Mouse (Mus musculus): ENCODE data around the gene AC109138.7.
A peak's percentile ranks its signal among the peaks of the same experiment; 100 is the strongest.
"Not testable (repeated sequence)": the region's sequence is repeated elsewhere in the genome, so short reads cannot be mapped to it uniquely, and the experiment has no call there.

Gene AC109138.7

DNA sequence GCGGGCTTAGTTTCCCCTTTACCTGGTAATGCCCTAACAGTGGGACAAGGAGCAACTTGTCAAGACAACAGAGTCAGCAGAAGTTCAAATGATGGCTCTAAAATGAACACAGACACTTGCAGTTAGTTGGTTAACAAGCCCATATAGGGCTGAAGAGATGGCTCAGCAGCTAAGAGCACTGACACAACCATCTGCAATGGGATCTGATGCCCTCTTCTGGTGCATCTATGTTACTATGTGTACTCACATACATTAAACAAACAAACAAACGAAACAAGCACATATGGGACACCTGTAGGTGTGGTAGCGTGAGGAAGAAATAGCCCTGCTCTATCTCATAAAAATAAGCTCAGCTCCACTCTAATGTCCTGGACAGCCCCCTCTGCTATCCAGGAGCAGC lies 28.3 kb downstream of the AC109138.7 start:
- no peak for DNase-seq (ENCODE audit: extremely low spot score, low read depth, low spot score)

DNA sequence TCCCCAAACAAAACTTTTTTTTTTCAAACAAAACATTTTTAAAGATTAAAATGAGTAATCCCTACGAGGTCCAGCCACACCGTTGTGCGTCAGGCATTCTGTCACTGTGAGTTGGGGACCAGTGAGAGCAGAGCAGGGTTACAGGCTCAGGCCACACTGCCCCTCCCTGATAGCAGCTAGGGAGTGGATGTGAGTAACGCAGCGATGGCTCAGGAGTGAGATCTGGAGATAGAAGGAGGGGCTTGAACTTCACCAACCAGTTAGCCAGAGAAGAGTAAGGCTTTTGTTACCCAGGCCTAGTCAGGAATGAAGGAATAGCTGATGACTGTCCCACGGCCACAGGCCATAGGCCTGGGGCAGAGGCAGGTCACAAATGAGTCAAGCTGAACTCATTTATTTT lies 30.6 kb downstream of the AC109138.7 start:
- no peak for DNase-seq (ENCODE audit: extremely low spot score, low read depth, low spot score)

DNA sequence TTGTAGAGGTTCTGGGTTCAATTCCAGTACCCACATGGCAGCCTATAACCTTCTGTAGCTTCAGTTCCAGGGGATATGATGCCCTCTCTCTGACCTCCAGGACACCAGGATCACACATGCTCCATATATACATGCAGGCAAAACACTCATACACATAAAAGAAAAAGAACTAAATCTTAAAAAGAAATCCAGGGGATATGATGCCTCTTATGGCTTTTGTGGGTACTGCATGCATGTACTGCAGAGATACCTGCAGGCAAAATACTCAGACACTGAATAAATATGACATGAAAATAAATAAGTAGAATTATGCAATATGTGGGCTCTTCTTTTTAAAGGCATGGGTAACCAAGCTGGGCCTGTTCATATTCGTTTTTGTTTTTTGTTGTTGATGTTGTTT lies 32.9 kb downstream of the AC109138.7 start:
- DNase-seq (ENCODE audit: extremely low spot score, low read depth, low spot score) = no peak

DNA sequence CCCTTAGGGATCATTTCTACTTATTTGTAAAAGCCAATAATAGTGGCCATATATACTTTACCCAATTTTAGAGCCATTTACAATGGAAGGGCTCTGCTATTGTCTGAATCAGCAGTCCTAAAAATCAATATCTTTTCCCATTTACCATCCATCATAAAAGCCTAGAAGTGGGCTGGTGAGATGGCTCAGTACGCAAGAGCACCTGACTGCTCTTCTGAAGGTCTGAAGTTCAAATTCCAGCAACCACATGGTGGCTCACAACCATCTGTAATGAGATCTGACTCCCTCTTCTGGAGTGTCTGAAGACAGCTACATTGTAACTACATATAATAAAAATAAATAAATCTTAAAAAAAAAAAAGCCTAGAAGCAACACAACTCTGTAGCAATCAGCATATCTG lies 34.5 kb downstream of the AC109138.7 start:
- not testable (repeated sequence) for DNase-seq (ENCODE audit: extremely low spot score, low read depth, low spot score)

DNA sequence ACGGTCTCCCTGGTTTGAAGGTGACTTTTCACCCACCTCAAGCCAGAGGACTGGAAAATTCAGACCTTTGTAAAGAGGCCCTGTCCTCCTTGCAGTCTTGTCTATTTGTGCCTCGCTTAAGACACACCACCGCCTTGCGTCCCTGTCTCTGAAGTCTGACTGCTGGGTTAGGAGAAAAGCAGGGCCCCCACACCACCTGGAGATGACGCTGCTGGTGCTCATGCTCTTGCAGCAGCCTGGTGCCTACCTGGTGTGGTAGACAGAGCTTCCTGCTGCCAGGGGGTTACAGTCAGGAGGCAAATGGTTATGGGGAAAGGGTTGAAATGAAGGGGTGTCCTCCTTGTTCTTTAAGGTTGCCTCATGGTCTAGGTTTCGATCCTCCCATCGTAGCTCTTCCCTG lies 40.1 kb downstream of the AC109138.7 start:
- no peak for DNase-seq (ENCODE audit: extremely low spot score, low read depth, low spot score)

DNA sequence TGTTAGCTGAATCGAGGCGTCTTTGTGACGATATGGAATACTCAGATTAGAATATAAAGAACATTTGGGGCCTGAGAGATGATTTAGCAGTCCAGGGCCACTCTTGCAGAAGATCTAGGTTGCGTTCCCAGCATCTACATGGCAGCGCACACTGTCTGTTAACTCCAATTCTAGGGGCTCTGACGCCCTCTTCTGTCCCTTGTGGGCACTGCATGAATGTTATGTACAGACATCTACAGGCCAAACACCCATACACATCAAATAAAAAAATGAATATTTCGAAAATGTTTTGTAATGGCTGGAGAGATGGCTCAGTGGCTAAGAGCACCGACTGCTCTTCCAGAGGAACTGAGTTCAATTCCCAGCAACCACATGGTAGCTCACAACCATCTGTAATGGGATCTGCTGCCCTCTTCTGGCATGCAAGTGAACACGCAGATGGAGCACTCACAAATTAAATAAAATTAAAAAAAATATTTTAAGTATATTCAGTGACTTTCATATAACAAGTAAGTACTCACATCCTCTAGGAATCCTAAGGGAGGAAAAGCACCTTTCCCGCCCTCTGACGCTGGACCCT lies 41.5 kb downstream of the AC109138.7 start:
- DNase-seq (ENCODE audit: extremely low spot score, low read depth, low spot score) = no peak

DNA sequence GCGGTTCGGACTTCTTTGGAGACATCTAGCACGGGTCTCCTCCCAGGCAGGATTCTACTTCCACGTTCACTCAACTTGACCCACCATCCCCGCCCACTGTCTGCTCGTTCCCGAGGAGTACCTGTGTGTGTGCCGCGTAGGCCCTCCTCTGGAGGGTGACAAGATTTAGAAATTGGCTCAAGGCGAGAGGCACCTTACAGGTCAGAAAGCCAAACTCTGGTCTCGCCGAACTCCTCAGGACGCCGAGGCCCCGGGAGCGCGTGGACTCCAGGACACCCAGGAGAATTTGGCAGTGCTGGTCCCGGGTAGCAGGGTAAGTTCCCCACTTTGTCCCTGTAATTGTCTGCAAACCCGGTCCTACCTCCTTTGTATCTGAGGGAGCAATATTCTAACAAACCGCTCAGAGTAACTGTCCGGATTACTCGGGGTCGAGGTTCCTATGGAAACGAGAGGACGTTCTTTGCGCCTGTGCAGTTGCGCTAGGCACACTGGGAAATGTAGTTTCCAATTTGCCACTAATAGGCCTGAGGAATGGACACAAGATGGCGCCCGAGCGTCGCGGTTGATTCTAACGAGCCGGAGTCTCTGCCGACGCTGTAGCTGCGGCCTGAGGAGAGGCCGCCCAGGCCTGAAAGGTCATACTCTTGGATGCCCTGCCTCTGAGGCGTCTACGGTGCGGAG lies 43.2 kb downstream of the AC109138.7 start:
- peak; percentile 94 for DNase-seq (ENCODE audit: extremely low spot score, low read depth, low spot score)

DNA sequence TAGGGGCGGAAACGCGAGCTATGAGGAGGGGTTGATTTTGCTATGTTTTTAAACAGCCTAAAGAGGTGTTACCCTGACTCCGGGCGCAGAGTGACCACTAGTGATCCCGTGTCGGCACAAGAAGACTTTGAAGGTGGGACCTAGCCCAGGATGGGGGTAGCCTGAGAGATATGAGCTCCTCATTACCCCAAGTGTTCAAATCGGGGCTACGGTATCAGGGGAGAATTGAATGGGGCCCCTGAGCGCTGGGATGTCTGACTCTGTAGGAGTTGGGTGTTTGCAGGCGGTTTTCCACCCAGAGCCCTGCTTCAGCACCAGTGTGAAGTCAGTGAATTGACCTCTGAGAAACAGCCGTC lies 43.7 kb downstream of the AC109138.7 start:
- no peak for DNase-seq (ENCODE audit: extremely low spot score, low read depth, low spot score)

DNA sequence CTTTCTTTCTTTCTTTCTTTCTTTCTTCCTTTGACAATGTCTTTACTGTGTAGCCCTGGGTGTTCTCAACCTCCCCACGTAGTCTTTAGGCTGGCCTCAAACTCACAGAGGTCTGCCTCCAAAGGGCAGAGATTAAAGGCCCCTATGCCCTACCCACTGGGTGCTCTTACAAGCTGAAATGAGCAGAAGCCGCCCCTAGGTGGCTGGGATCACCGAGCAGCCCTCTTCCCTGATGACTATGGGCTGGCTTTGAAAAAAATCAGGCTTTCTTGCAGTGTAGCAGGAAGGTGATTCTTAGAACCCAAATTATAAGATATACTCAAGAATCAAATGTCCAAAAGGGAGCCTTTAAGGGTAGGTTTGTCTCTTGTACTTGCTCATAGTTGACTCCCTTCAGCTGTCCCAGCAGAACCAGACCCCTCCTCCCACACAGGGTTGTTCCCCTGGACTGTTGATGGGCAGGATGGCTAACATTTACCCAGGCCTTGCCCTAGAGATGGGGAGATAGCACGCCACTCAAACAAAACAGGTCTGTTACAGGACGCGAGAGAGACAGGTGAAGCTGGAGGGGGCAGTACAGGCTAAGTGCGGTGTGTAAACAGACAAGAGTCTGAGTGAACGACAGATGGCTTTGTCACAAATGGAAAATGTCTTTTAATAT lies 47.0 kb downstream of the AC109138.7 start:
- no peak for DNase-seq (ENCODE audit: extremely low spot score, low read depth, low spot score)

DNA sequence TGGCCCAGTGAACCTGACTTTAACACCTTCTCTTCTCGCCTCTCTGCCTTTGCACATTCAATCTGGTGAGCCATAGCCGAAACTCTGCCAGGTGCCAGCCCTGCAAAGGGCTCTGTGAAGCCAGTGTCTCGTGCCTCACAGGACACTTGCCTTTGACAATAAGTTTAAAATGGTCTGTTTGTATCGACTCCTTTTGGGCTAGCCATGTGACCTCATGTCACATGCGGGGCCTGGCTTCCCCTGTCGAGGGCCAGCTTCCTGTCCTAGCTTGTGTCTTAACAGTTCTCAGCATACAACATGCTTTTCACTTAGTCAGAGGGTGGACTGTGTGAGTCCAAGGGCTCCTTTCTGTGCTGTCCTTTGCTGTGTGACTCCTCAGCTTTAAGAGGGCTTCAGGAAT lies 48.6 kb downstream of the AC109138.7 start:
- no peak for DNase-seq (ENCODE audit: extremely low spot score, low read depth, low spot score)

DNA sequence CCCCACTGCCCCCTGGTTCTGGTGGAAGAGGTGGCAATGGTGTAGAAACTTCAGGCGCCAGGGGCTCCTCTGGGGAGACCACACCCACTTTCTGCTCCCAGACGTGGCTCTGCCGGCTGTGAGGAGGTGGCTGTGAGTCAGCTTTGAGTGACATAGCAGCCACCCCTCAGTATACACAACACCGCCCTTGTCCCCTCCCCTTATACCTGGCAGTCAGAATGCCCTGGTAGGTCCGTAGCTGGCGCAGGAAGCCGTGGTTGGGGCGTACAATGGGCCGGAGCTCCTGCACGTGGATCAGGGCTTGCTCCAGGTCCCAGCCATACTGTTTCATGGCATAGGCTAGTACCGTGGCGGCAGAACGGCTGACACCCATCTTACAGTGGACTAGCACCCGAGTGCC lies 49.5 kb downstream of the AC109138.7 start:
- DNase-seq (ENCODE audit: extremely low spot score, low read depth, low spot score) = no peak

DNA sequence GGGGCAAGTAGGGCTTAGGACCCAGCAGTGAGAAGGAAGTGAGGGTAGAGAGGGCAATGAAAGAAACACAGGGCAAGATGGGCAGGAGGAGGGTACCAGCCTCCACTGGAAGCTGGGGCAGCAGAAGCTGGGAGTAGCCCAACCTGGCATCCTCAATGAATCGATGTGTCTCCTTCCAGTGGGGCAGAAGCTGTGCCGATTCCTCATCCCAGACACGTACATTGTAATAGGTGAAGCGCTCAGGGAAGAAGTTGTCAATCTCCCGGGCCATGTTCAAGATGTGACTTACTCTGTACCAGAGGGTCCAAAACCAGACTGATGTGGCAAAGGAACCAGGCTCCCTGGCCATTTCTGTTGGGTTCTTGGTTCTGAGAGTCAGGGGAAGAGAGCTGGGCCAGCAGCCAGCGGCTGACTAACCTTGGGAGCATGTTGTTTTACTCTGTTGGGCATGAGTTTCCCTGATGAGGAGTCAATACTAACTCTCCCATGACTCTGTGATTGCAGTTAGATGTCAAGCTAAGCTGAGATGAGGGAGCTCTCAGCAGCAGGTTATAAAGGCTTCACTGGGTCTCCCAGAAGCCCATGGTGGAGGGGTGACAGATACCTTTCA lies 50.1 kb downstream of the AC109138.7 start:
- DNase-seq (ENCODE audit: extremely low spot score, low read depth, low spot score) = no peak

DNA sequence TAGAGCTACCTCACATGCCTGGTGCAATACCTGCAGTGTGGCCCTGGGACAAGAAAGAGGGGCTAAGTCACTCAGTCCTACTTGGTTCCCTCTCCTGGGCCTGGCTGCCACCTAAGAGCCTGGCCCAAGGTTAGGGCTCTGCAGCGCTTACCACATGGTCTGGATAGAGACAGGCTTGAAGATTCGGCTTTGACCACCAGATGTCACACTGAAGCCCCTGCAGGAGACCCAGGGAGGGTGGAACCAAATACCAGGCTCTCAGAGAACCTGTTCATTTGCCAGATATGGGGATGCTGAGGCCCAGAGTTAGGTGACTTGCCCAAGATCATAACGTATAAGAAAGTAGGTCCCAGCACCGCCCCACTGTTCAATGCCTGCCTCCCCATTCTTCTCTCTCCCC lies 51.8 kb downstream of the AC109138.7 start:
- no peak for DNase-seq (ENCODE audit: extremely low spot score, low read depth, low spot score)

DNA sequence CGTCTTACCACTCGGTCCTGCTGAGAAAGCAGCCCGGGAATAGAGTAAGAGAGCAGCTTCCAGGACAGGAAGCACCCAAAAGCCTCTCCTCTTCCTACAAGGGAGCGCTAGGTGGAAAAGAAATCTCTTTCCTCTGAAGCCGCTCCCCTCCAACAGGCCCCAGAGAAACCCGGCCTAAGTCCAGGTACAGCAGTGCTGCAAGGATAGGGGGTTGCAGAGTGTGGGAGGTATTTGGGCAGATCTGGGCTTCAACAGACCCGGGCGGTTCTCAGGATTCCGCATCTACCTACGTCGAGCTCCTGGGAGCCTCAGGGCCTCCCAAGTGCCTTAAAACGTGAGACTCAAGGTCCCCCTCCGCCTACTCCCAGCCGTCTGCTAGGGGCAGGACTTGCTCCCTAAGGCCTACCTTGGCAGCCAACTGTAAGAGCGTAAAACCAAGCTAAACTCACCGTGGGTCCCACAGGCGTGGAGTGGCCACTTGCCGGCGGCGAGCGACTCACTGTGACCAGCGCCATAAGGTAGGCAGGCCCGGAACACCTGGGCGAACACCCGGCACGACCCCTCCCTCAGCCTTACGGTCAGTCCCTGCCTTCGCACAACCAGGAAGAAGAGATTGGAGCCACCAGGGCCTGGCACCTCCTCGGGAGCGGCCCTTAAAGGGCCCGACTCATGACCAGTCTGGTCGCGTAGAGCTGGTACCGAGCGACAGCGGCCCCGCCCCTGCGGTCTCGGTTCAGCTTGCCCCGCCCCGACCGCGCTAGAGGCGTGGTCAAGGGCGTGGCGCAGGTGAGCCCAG lies 54.6 kb downstream of the AC109138.7 start, which contains the start of gene Ssh3:
Ssh3 (minus strand) TSS at position 615 of the 796 bp plus-strand sequence.
- DNase-seq (ENCODE audit: extremely low spot score, low read depth, low spot score) = no peak

DNA sequence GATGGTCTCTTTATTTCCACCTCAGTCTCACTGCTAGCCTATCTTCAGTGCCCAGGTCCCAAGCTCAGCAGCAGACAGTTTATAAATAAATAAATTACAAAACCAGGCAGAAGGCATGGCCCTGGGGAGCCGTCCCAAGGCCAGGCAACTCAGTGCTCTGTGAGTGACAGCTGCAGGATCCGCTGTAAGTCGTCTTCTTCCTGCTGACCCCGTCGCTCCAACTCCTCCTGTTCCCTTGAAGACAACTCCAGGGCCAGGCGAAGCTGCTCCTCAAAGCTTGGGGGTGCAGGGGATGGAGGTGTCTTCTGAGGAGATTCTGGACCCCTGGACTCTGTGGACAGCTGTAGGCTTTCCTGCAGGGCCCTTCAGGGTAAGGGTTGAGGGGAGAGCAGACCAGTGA lies 56.0 kb downstream of the AC109138.7 start:
- DNase-seq (ENCODE audit: extremely low spot score, low read depth, low spot score) = no peak

DNA sequence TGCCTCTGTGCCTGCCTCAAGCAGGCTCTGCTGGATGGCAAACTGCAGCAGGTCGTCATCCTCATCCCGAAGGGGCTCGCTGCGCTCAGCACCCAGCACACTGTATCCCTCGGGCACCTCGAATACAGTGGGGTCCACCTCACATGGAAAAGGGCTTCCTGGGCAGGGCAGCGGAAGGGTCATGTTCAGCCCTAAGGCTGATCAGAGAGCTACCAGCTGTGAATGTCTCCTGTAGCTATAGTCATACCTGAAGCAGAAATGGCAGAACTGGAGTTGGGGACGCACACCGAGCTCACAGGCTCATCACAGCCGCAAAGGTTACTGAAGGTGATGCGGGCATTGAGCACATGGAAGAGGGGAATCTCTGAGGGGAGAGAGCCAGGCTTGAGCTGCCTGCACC lies 56.8 kb downstream of the AC109138.7 start:
- no peak for DNase-seq (ENCODE audit: extremely low spot score, low read depth, low spot score)

DNA sequence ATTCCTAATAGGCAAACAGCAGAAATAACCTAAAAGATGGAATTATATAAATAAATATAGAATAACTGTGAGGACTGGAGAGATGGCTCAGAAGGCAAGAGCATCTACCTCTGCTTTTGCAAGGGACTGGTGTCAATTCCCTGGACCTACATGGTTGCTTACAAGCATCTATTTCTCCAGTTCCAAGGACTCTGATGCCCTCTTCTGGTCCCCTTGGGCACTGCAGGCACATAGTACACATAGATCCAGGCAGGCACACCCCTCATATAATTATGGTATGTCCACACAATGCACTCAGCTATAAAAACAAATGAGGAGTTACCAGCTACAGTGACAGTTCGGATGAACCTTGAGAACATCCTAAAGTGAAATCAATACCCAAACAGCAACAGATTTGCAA lies 65.3 kb downstream of the AC109138.7 start:
- no peak for DNase-seq (ENCODE audit: extremely low spot score, low read depth, low spot score)

DNA sequence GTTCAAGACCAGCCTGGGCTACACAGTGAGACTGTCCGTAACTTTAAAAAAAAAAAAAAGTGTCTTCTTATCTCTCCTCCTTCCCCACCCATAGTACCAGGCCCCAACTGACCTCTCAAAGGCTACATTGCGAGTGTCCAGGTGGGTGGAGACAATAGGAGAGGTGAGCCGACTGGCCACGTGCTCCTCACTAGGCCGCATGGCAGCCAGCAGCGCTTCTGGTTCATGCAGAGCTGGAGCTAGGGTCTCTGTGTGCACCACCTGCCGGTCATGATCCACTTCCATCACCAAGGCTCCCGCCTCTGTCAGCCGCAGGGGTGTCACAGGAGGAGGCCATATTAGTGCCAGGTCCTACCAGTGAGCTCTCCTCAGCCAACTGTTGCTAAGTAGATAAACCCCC lies 66.3 kb downstream of the AC109138.7 start:
- no peak for DNase-seq (ENCODE audit: extremely low spot score, low read depth, low spot score)

All from hindlimb bud, embryonic 11.5 days (tissue).